Mouse (Mus musculus) limb, embryonic 13.5 days (tissue): ENCODE data around the gene Ccdc9. TPM values are rescaled to one million over a fixed set of nuclear protein-coding genes. Genes with fewer than 3 reads are reported as not detected.
A peak's percentile ranks its signal among the peaks of the same experiment; 100 is the strongest.

Experiments used
- ATAC-seq: fragments of 200-750 bp; cut with Nextera tagmentation; 2 replicates; pipeline ENCODE4 v1.8.0; 2017; ENCODE audit warnings: low read depth, moderate number of reproducible peaks, moderate TSS enrichment; ENCODE audit not compliant: low FRiP score
- H3K27ac ChIP-seq: fragments of 300-500 bp; sonication (generic); 2 replicates; pipeline ENCODE4 v1.5.1; 2015; ENCODE audit warnings: inconsistent platforms, mild to moderate bottlenecking, moderate library complexity
- H3K27me3 ChIP-seq: fragments of 300-500 bp; sonication (generic); 2 replicates; pipeline ENCODE4 v1.6.1; 2015; ENCODE audit warnings: mild to moderate bottlenecking, inconsistent platforms
- H3K36me3 ChIP-seq: fragments of 300-500 bp; sonication (generic); 2 replicates; pipeline ENCODE4 v1.6.1; 2015; ENCODE audit warnings: inconsistent platforms, mild to moderate bottlenecking, moderate library complexity
- H3K4me1 ChIP-seq: fragments of 300-500 bp; sonication (generic); 2 replicates; pipeline ENCODE4 v1.6.1; 2015; ENCODE audit warnings: inconsistent platforms
- H3K4me2 ChIP-seq: fragments of 300-500 bp; sonication (generic); replicated peaks from 2 replicates; pipeline ENCODE4 v1.6.1; 2015; ENCODE audit warnings: inconsistent platforms, mild to moderate bottlenecking, moderate library complexity
- H3K4me3 ChIP-seq: fragments of 300-500 bp; sonication (generic); 2 replicates; pipeline ENCODE4 v1.5.1; 2015; ENCODE audit warnings: moderate library complexity, mild to moderate bottlenecking, inconsistent platforms
- H3K9ac ChIP-seq: fragments of 300-500 bp; sonication (generic); 2 replicates; pipeline ENCODE4 v1.6.1; 2015; ENCODE audit warnings: mild to moderate bottlenecking, inconsistent platforms
- H3K9me3 ChIP-seq: fragments of 300-500 bp; sonication (generic); 2 replicates; pipeline ENCODE4 v1.6.1; 2016; ENCODE audit warnings: inconsistent platforms
- WGBS: fragments of 180-500 bp; shearing (Covaris S2); methylation state at CpG from one replicate; pipeline ENCODE4 v1.1.7; 2015; 5-methylcytosine and 5-hydroxymethylcytosine counted together
- polyA plus RNA-seq: library from polyadenylated mRNA; unstranded; fragments of >200 nt; fragmentation: Nextera tagmentation; extraction: Ambion mirVana; gene quantifications from 2 replicates; pipeline ENCODE4 v1.2.1, GENCODE M21; 2015

The Ccdc9 gene
- 26.1 and 29.2 TPM in 2 replicates for polyA plus RNA-seq

DNA sequence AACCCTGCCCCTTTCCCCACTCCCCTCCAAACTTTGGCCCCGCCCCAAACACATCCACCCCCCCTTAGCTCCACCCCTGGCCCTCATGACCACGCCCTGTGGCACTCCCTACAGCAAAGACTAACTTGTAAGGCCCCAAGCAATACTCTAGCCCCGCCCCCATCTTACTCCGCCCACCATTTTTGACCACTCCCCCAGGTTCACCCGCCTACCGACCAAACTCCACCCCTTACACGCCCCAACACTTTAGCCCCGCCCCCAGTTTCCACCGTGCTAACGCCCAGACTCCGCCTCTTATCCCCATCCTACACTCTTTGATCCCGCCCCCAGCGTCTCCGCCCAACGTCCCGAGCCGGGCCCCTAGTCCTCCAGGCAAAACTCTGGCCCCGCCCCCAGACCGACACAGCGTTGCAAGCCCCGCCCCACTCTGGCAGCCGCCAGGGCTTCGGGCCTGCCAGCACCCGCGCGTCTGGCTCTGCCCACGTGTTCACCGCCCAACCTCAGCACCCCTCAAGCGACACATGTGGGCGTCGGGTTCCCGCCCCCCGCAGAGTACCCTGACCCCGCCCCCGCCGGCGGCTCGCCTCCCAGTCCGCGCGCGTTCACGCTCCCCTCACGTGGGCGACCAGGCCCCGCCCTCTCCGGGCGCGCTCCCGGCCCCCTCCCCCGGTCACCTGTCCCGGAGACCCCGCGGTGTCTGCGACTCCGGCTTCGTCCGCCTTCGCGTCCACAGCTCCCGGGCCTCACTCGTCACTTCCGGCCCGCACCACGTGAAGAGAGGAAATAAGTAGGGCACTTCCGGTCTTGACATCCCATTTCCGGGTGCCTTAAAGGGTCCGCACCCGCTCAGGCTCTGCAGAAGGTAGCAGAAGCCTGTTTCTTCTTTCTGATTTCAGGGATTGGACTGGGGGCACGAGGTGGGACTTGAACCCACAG is at the start of gene Ccdc9:
TSS of gene Ccdc9 (minus strand) at position 770 of the 936 bp plus-strand sequence.
- WGBS, result under 1% methylated on average over 70 of the region's 70 CpGs
- peak; percentile 91 for ATAC-seq
- Histone ChIP-seq H3K4me1 (peaks cover 12% of the 10 kb centered on the region), H3K4me3 (peak within 1 kb of the TSS; percentile 61), H3K4me2 (peak within 1 kb of the TSS; percentile 66), H3K36me3 (peaks cover 29% of the 10 kb centered on the region), H3K27me3 (no peaks in the 10 kb centered on the region), H3K9me3 (no peaks in the 10 kb centered on the region), H3K9ac (peak within 1 kb of the TSS; percentile 79), H3K27ac (peak within 1 kb of the TSS; percentile 95)

DNA sequence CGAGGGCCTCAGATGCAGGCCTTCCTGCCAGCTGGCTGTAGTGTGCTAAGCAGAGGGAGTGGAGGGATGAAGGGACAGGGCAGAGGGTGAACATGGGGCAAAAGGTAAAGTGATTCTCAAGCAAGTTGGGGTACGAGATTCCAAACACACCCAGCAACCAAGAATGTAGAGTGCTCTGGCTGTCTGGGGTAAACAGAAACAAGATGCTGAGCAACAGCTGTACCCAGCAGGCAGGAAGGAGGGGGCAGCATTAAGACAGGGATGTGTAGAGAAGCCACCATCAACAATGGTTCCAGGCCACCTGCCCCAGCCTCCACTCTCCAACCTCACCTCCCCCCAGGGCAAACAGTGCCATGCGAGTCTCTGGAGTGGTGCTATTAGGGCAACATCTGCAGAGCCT is 42.6 kb upstream of the Ccdc9 start:
- 70% methylated on average over 3 of the region's 3 CpGs for WGBS
- no peak overlapping the region for H3K9ac ChIP-seq
- H3K4me2 ChIP-seq, result no peak overlapping the region
- ATAC-seq, result peak; percentile 33; the same call in 1 of the 2 replicates
- H3K27ac ChIP-seq, result peak overlapping the region; percentile 3; the same call in 1 of the 2 replicates
- no peak overlapping the region for H3K4me3 ChIP-seq
- H3K9me3 ChIP-seq, result no peaks in the 10 kb centered on the region
- no peaks in the 10 kb centered on the region for H3K27me3 ChIP-seq
- 0 out of 2 replicates have a peak, but pooled peaks cover 2% of the 10 kb centered on the region for H3K4me1 ChIP-seq
- H3K36me3 ChIP-seq, result peaks cover 85% of the 10 kb centered on the region

DNA sequence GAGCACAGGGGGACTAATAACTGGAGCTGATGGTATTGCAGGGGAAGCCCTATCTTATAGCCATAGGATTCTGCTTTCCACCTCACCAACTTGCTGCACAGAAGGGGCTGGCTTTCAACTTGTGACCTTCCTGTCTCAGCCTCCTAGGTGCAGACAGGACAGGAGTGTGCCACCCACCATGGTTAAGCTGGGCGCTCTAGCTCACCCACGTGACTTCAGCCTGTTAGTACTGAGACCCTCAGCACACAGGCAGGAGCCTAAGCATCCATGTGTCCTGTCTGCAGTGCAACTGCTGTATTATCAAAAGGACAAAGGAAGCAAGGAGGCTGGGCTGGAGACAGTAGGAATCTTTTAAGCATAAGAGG is 40.0 kb upstream of the Ccdc9 start:
- H3K27ac ChIP-seq, result no peak overlapping the region
- no peak for ATAC-seq

DNA sequence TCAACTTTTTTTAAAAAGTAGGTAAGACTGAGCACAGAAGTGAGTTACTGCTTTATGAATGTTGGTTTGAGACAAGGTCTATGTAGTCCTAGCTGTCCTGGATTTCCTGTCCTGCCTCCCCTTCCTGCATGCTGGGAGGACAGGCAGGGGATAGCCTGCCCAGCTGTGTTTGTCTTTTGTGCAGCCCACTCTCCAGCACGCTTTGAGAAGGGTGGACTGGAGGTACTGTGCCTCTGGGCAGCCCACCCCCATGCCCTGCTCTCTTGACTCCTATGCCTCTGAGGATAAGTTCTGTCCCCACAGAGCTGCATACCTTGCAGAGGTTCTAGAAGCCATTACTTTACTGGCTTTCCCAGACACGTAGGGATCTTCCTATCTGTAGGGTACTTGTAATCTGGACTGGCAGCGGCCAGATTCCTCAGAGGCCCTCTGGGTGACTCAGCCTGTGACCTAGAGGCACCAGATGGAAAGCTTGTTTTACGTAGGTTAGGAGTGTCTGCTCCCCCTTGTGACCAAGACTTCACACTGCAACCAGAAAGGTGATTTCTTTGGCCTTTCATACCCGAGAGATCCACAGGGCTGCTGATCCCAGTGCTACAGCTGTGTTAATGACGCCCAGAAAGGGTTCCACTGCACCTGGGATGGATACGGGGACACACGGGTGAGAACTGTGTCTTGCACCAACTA is 39.5 kb upstream of the Ccdc9 start:
- 29% methylated on average over 8 of the region's 8 CpGs for WGBS

More for the DNA sequence above, 40.0 kb upstream of the Ccdc9 start:
- H3K4me2 ChIP-seq, result no peak overlapping the region
- H3K4me3 ChIP-seq, result no peak overlapping the region
- H3K4me1 ChIP-seq, result peaks cover 4% of the 10 kb centered on the region; the same call in 1 of the 2 replicates
- no peaks in the 10 kb centered on the region for H3K9me3 ChIP-seq
- H3K36me3 ChIP-seq, result peaks cover 62% of the 10 kb centered on the region
- 90% methylated on average over 2 of the region's 2 CpGs for WGBS
- no peak overlapping the region for H3K9ac ChIP-seq
- H3K27me3 ChIP-seq, result no peaks in the 10 kb centered on the region

DNA sequence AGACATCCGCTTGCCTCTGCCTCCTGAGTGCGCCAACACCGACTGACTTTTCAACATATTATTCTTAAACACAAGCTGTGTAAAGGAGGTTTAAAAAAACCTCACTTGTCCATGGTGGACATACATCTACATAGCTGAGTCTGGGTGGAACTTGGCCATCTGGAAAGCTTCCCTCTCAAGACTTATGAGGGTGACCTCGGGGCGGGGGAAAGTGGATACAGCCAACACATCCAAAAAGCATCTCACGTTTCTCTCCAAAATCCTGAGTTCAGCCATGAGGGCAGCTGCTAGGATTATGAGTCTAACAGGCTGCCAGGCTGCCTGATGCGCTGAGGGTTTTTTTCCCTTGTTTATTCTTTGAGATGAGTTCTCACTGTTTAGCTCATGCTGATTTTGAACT is 38.1 kb upstream of the Ccdc9 start:
- Histone ChIP-seq H3K9me3 (no peaks in the 10 kb centered on the region), H3K27ac (no peak overlapping the region), H3K9ac (no peak overlapping the region), H3K4me3 (no peak overlapping the region), H3K4me2 (no peak overlapping the region), H3K36me3 (peaks cover 55% of the 10 kb centered on the region), H3K27me3 (no peaks in the 10 kb centered on the region), H3K4me1 (peaks cover 10% of the 10 kb centered on the region; the same call in 1 of the 2 replicates)
- peak; percentile 20; the same call in 1 of the 2 replicates for ATAC-seq
- WGBS, result 83% methylated on average over 7 of the region's 7 CpGs

More for the DNA sequence above, 39.5 kb upstream of the Ccdc9 start:
- peaks cover 9% of the 10 kb centered on the region; the same call in 1 of the 2 replicates for H3K4me1 ChIP-seq
- no peaks in the 10 kb centered on the region for H3K27me3 ChIP-seq
- no peak overlapping the region for H3K4me3 ChIP-seq
- H3K4me2 ChIP-seq, result no peak overlapping the region
- H3K9ac ChIP-seq, result no peak overlapping the region
- peaks cover 58% of the 10 kb centered on the region for H3K36me3 ChIP-seq
- no peak overlapping the region for H3K27ac ChIP-seq
- peak; percentile 41; the same call in 1 of the 2 replicates for ATAC-seq
- H3K9me3 ChIP-seq, result no peaks in the 10 kb centered on the region

DNA sequence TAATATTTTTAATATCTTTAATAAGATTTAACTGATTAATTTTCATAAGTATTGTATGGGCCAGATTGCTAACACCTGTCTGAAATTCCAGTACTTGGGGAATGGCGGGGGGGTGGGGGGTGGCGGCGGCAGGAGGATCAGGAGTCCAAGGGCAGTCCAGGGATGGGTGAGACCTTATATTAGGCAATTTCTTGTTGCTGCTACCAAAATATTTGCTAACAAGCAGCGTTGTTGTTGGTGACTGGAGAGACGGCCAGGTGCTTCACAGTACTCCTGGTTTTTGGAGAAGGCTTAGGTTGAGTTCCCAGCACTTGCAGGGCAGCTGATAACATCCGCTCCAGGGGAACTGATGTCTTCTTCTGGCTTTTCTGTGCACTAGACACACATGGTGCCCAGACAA is 33.9 kb upstream of the Ccdc9 start:
- no peak for ATAC-seq
- no peak overlapping the region for H3K27ac ChIP-seq
- no peak overlapping the region for H3K9ac ChIP-seq
- no peak overlapping the region for H3K4me2 ChIP-seq
- H3K36me3 ChIP-seq, result peaks cover 31% of the 10 kb centered on the region
- H3K4me1 ChIP-seq, result peaks cover 8% of the 10 kb centered on the region; the same call in 1 of the 2 replicates
- no peaks in the 10 kb centered on the region for H3K9me3 ChIP-seq
- no peak overlapping the region for H3K4me3 ChIP-seq
- no peaks in the 10 kb centered on the region for H3K27me3 ChIP-seq
- WGBS, result 86% methylated on average over 6 of the region's 6 CpGs

DNA sequence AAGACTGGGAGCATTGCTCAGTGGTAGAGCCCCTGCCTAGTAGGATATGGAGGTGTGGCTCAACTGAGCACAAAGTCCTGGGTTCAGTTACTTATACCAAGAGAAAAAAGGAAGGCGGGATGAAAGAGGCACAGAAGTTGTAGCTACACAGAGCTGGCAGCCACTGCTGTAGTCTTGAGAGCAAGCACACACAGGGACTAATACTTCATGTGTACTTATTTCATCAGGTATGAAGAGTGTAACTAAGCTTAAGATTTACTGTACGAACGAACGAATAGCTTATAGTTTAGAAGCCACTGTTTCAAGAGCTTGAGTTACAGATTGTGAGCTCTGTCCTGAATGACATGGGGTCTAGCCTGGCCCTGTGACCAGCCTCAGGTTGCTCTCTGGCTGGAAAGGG is 32.6 kb upstream of the Ccdc9 start:
- no peaks in the 10 kb centered on the region for H3K9me3 ChIP-seq
- no peak for ATAC-seq
- no peak overlapping the region for H3K9ac ChIP-seq
- no peak overlapping the region for H3K4me3 ChIP-seq
- no peak overlapping the region for H3K27ac ChIP-seq
- peaks cover 20% of the 10 kb centered on the region; the same call in 1 of the 2 replicates for H3K36me3 ChIP-seq
- no peak overlapping the region for H3K4me2 ChIP-seq
- peaks cover 12% of the 10 kb centered on the region; the same call in 1 of the 2 replicates for H3K4me1 ChIP-seq
- WGBS, result 87% methylated on average over 4 of the region's 4 CpGs
- H3K27me3 ChIP-seq, result no peaks in the 10 kb centered on the region

DNA sequence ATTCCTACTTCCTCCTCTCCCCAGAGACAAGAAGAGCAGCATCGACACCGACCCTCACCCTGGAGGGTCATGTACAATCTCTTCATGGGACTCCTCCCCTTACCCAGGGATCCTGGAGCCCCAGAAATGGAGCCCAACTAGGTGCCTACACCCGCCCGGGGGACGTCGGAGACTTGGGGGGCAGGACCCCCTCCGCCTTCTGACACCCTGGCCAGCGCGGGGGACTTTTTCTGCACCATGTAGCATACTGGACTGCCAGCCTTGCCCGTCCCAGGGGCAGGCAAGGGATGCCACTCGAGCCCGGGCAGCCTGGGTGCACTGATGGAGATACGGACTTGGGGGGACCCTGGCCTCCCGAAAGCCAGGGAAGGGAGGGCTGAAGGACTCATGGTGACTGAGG is 30.5 kb upstream of the Ccdc9 start:
- H3K9me3 ChIP-seq, result no peaks in the 10 kb centered on the region
- ATAC-seq, result no peak
- H3K27ac ChIP-seq, result no peak overlapping the region
- H3K27me3 ChIP-seq, result peaks cover 6% of the 10 kb centered on the region
- H3K36me3 ChIP-seq, result peaks cover 20% of the 10 kb centered on the region; the same call in 1 of the 2 replicates
- no peak overlapping the region for H3K4me2 ChIP-seq
- H3K4me1 ChIP-seq, result peaks cover 30% of the 10 kb centered on the region
- 83% methylated on average over 14 of the region's 14 CpGs for WGBS
- H3K4me3 ChIP-seq, result no peak overlapping the region
- no peak overlapping the region for H3K9ac ChIP-seq

DNA sequence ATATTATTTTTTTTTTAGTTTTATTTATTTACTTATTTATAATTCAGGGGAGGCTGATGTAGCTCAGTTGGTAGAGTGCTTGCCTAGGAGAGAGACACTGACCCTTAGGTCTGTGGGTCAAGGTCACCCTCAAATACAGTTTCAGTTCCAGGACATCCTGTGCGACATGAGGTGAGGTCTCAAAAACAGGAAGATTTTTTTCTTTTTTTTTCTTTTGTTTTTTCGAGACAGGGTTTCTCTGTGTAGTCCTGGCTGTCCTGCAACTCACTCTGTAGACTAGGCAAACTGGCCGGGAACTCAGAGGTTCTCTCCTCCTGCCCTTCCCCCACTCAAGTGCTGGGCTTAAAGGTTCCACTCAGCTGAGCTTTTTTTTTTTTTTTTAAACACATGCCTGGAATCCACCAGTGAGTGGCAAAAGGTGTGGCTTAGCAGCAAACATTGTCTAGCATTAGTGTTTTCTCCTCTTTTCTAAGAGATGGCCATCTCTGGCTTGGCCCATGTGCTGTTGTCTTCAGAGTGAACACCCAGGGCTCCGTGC is 28.7 kb upstream of the Ccdc9 start:
- Histone ChIP-seq H3K4me1 (peaks cover 40% of the 10 kb centered on the region), H3K36me3 (peaks cover 17% of the 10 kb centered on the region; the same call in 1 of the 2 replicates), H3K9ac (no peak overlapping the region), H3K27me3 (peaks cover 24% of the 10 kb centered on the region), H3K27ac (no peak overlapping the region), H3K4me3 (no peak overlapping the region), H3K4me2 (no peak overlapping the region), H3K9me3 (no peaks in the 10 kb centered on the region)
- no peak for ATAC-seq
- WGBS, result 56% methylated on average over 4 of the region's 4 CpGs

DNA sequence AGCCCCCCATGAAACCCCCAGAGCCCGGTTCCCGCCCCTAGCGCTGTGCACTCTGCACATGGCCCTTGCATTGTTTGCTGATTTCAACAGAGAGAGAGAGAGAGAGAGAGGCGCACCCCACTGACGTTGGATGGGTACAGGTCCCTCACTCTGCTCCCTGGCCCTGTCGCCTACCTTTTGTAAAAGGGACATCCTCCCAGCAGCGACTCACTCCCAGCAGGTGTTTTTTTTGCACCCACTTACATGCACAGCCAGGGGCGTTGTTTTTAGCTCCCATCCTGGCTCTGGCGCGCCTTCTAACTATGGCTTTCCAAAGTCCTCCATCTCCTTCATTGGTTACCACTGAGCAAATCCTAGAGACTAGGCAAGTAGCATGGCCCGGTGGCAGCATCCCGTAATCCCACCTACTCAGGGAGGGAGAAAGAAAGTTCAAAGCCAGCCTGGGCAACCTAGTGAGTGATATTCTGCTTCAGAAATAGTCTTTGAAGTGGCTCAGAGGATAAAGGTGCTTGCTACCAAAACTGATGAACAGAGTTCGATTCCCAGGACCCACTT is 27.7 kb upstream of the Ccdc9 start:
- Histone ChIP-seq H3K27me3 (peaks cover 32% of the 10 kb centered on the region), H3K4me1 (peaks cover 48% of the 10 kb centered on the region), H3K9me3 (no peaks in the 10 kb centered on the region), H3K4me3 (peak overlapping the region; percentile 67), H3K27ac (peak overlapping the region; percentile 93; the same call in 1 of the 2 replicates), H3K9ac (peak overlapping the region; percentile 81), H3K4me2 (peak overlapping the region; percentile 100), H3K36me3 (peaks cover 11% of the 10 kb centered on the region; the same call in 1 of the 2 replicates)
- 6% methylated on average over 13 of the region's 13 CpGs for WGBS
- no peak; the same call in 1 of the 2 replicates for ATAC-seq

DNA sequence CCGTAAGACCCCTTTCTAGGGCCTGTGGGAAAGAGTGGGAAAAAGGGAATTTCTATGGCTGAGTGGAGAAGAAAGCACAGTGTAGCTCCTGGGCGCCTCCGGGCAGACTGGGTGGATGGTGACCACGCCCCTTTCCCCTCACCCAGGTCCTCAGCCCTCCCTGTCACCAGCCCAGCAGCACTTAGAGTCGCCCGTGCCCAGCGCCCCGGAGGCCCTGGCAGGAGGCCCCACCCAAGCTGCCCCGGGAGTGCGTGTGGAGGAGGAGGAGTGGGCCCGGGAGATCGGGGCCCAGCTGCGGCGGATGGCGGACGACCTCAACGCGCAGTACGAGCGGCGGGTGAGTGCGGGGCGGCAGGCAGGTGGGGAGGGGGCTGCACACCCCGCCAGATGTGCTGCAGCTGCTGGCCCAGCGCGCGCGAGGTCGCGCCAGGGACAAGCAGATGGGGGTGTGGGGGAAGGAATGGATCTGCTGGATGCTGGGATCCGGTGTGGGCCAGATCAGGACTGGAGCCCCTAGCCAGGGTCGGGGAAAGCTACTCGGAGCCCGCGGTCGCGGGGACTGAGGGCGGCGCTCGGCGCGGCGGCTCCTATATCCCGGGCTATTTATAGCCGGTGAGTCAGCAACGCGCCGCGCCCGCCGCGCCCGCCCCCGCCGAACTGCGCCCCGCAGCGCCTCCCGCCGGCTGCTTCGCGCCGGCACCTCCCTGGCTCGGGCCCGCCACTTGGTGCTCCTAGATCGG is 27.1 kb upstream of the Ccdc9 start:
- H3K36me3 ChIP-seq, result peaks cover 11% of the 10 kb centered on the region; the same call in 1 of the 2 replicates
- H3K4me3 ChIP-seq, result peak overlapping the region; percentile 67
- peaks cover 32% of the 10 kb centered on the region for H3K27me3 ChIP-seq
- peak; percentile 60 for ATAC-seq
- H3K4me2 ChIP-seq, result peak overlapping the region; percentile 100
- peaks cover 54% of the 10 kb centered on the region for H3K4me1 ChIP-seq
- no peaks in the 10 kb centered on the region for H3K9me3 ChIP-seq
- under 1% methylated on average over 63 of the region's 66 CpGs for WGBS
- peak overlapping the region; percentile 93 for H3K27ac ChIP-seq
- H3K9ac ChIP-seq, result peak overlapping the region; percentile 81
